15 mouse cellular contexts compared by ENCODE assay signal in genomic region chr11:75209363-75209762, GRCm38 (mm10). TPM values are rescaled to one million over a fixed set of nuclear protein-coding genes. Genes with fewer than 3 reads are reported as not detected.
A peak's percentile ranks its signal among the peaks of the same experiment; 100 is the strongest.
DNase-seq lines count a peak whose midpoint lies in the region; ATAC-seq and TF ChIP-seq lines count a peak whose summit lies in the region.
"Had no signal": no experiment of that assay in that cellular context is flagged by ENCODE, and none has a peak within 500 bp of the region (broad histone marks: within the 10 kb centered on the region; RNA-seq: fewer than 3 reads in every experiment).

No protein-coding gene starts in this region.

- DNase-seq in cerebellum, adult 9-11 months = peak; percentile 31
- no peak for DNase-seq in cerebellum, postnatal 25 days
- peak; percentile 47 for DNase-seq in layer of hippocampus, adult 11-12 months (ENCODE audit: low spot score)
- no peak for DNase-seq in layer of hippocampus, postnatal 10 days (ENCODE audit: low spot score in 2 of 2)
- no peak for DNase-seq in thymus, adult 2 months
- DNase-seq in adrenal gland, postnatal 10 days = no peak
- DNase-seq: kidney, adult 11 months; lung, postnatal 14 days; right cerebral cortex, postnatal 4 days; thymus, postnatal 4 days had no signal

- WGBS in midbrain, embryonic 13.5 days = 60% methylated on average over 4 of the region's 4 CpGs
- 60% methylated on average over 4 of the region's 4 CpGs for WGBS in thymus, adult 2 months

- no peaks in the 10 kb centered on the region for H3K9me3 ChIP-seq in midbrain, embryonic 13.5 days
- H3K9me3 ChIP-seq: embryonic facial prominence, embryonic 12.5 days; limb, embryonic 12.5 days; stomach, embryonic 15.5 days had no signal

- H3K4me1 ChIP-seq in midbrain, embryonic 13.5 days (replicated peaks) = peaks cover 81% of the 10 kb centered on the region
- peaks cover 51% of the 10 kb centered on the region for H3K4me1 ChIP-seq in thymus, adult 2 months (replicated peaks; ENCODE audit: control insufficient read depth, insufficient read depth, low read length)

- no peak overlapping the region for H3K9ac ChIP-seq in midbrain, embryonic 13.5 days (replicated peaks)
- H3K9ac ChIP-seq: embryonic facial prominence, embryonic 12.5 days; limb, embryonic 12.5 days; stomach, embryonic 15.5 days had no signal

- H3K27me3 ChIP-seq in midbrain, embryonic 13.5 days = no peaks in the 10 kb centered on the region
- no peaks in the 10 kb centered on the region for H3K27me3 ChIP-seq in thymus, adult 2 months (ENCODE audit: control insufficient read depth, insufficient read depth, low read length)
- H3K27me3 ChIP-seq: stomach, embryonic 15.5 days had no signal

- no peak for TF ChIP-seq CTCF in thymus, adult 2 months (IDR thresholded peaks at IDR 0.05; ENCODE audit: borderline replicate concordance, control insufficient read depth, extremely low read depth, insufficient read depth, low read length, poor library complexity)

- H3K4me2 ChIP-seq in midbrain, embryonic 13.5 days (replicated peaks) = no peak overlapping the region
- H3K4me2 ChIP-seq: embryonic facial prominence, embryonic 12.5 days; limb, embryonic 12.5 days; stomach, embryonic 15.5 days had no signal

- H3K4me3 ChIP-seq in midbrain, embryonic 13.5 days (replicated peaks) = no peak overlapping the region
- H3K4me3 ChIP-seq in thymus, adult 2 months (ENCODE audit: control insufficient read depth, insufficient read depth, low read length) = no peak overlapping the region
- H3K4me3 ChIP-seq: embryonic facial prominence, embryonic 12.5 days; limb, embryonic 12.5 days; stomach, embryonic 15.5 days had no signal

- peak overlapping the region; percentile 86 for H3K27ac ChIP-seq in midbrain, embryonic 13.5 days
- no peak overlapping the region for H3K27ac ChIP-seq in thymus, adult 2 months (ENCODE audit: control insufficient read depth, insufficient read depth, low read length)
- H3K27ac ChIP-seq: embryonic facial prominence, embryonic 12.5 days; limb, embryonic 12.5 days; stomach, embryonic 15.5 days had no signal

- peak; percentile 45 for ATAC-seq in granulocyte monocyte progenitor cell, adult 5-6 weeks (replicated peaks; ENCODE audit: poor library complexity, severe bottlenecking)
- ATAC-seq in midbrain, embryonic 13.5 days = no peak

- no peak for TF ChIP-seq POLR2A in thymus, adult 2 months (IDR thresholded peaks at IDR 0.05; ENCODE audit: control insufficient read depth, extremely low read depth, insufficient read depth, low read length, poor library complexity)

- H3K36me3 ChIP-seq in midbrain, embryonic 13.5 days = no peaks in the 10 kb centered on the region
- no peaks in the 10 kb centered on the region for H3K36me3 ChIP-seq in thymus, adult 2 months (ENCODE audit: control insufficient read depth, insufficient read depth, low read length)
- H3K36me3 ChIP-seq: embryonic facial prominence, embryonic 12.5 days; limb, embryonic 12.5 days; stomach, embryonic 15.5 days had no signal

RNA-seq across cellular contexts. Expression of gene Rtn4rl1, which starts 15.8 kb away (rescaled TPM):
- 10 to 100 TPM; 54.5 to 58.5 TPM for total RNA-seq in layer of hippocampus, postnatal 10 days (2021)
- 0.37 and 1.0 TPM in 2 replicates for total RNA-seq in granulocyte monocyte progenitor cell, adult 5-6 weeks (2014; fragmentation: Nextera tagmentation)
- total RNA-seq in granulocyte monocyte progenitor cell, adult 5-6 weeks (2017) = 0.15 TPM in 1 of 2 replicates, not detected in the other
- 12.4 and 12.7 TPM in 2 replicates for polyA plus RNA-seq in midbrain, embryonic 13.5 days (2015; fragmentation: Nextera tagmentation; extraction: Ambion mirVana)
- polyA plus RNA-seq in thymus, adult 2 months (2012; rRNA removed) = 15.3 and 15.5 TPM in 2 replicates
- total RNA-seq in adrenal gland, postnatal 10 days (2021) = 10 to 100 TPM; 25.2 to 27.8 TPM

RNA-seq across cellular contexts. Expression of gene Dph1, which starts 18.3 kb away (rescaled TPM):
- 10 to 100 TPM; 20.8 to 21.1 TPM for total RNA-seq in layer of hippocampus, postnatal 10 days (2021)
- total RNA-seq in granulocyte monocyte progenitor cell, adult 5-6 weeks (2014; fragmentation: Nextera tagmentation) = 7.6 and 17.1 TPM in 2 replicates
- total RNA-seq in granulocyte monocyte progenitor cell, adult 5-6 weeks (2017) = 8.9 and 10.6 TPM in 2 replicates
- 14.9 and 15.4 TPM in 2 replicates for polyA plus RNA-seq in midbrain, embryonic 13.5 days (2015; fragmentation: Nextera tagmentation; extraction: Ambion mirVana)
- polyA plus RNA-seq in thymus, adult 2 months (2012; rRNA removed) = 28.3 and 33.8 TPM in 2 replicates
- 10 to 100 TPM; 23.1 to 24.2 TPM for total RNA-seq in adrenal gland, postnatal 10 days (2021)

RNA-seq across cellular contexts. Expression of gene Ovca2, which starts 30.7 kb away (rescaled TPM):
- 10 to 100 TPM; 10.1 to 11.1 TPM for total RNA-seq in layer of hippocampus, postnatal 10 days (2021)
- total RNA-seq in granulocyte monocyte progenitor cell, adult 5-6 weeks (2014; fragmentation: Nextera tagmentation) = 17.1 and 20.1 TPM in 2 replicates
- 16.1 and 16.4 TPM in 2 replicates for total RNA-seq in granulocyte monocyte progenitor cell, adult 5-6 weeks (2017)
- polyA plus RNA-seq in midbrain, embryonic 13.5 days (2015; fragmentation: Nextera tagmentation; extraction: Ambion mirVana) = 19.8 and 22.4 TPM in 2 replicates
- 37.6 and 48.9 TPM in 2 replicates for polyA plus RNA-seq in thymus, adult 2 months (2012; rRNA removed)
- 10 to 100 TPM; 13.5 to 18.1 TPM for total RNA-seq in adrenal gland, postnatal 10 days (2021)

RNA-seq across cellular contexts. Expression of gene Hic1, which starts 40.0 kb away (rescaled TPM):
- total RNA-seq in layer of hippocampus, postnatal 10 days (2021) = 1 to 10 TPM; 3.3 to 6.1 TPM
- not detected in 2 replicates for total RNA-seq in granulocyte monocyte progenitor cell, adult 5-6 weeks (2014; fragmentation: Nextera tagmentation)
- total RNA-seq in granulocyte monocyte progenitor cell, adult 5-6 weeks (2017) = not detected in 2 replicates
- 1.2 and 2.4 TPM in 2 replicates for polyA plus RNA-seq in midbrain, embryonic 13.5 days (2015; fragmentation: Nextera tagmentation; extraction: Ambion mirVana)
- 10.6 and 14.1 TPM in 2 replicates for polyA plus RNA-seq in thymus, adult 2 months (2012; rRNA removed)
- 10 to 100 TPM; 23.6 to 24.5 TPM for total RNA-seq in adrenal gland, postnatal 10 days (2021)

Comparison
In these comparisons a context has a peak if more than half of its experiments do, and no peak if none do; other contexts are left out.
1. DNase-seq: peak in cerebellum, adult 9-11 months (single experiment) and layer of hippocampus, adult 11-12 months (single experiment); none in cerebellum, postnatal 25 days (0 of 2), layer of hippocampus, postnatal 10 days (0 of 2), thymus, adult 2 months (single experiment) and adrenal gland, postnatal 10 days (single experiment).
2. RNA of gene Rtn4rl1, which starts 15.8 kb away (total RNA-seq): 54.5 to 58.5 TPM in layer of hippocampus, postnatal 10 days and 25.2 to 27.8 TPM in adrenal gland, postnatal 10 days; 0.15 to 1.0 TPM in granulocyte monocyte progenitor cell, adult 5-6 weeks; every median in the first group is over 10 times any median in the second.